Mouse (Mus musculus): ENCODE measurements around the gene Ncf2. TPM values are rescaled to one million over a fixed set of nuclear protein-coding genes. Genes with fewer than 3 reads are reported as not detected.
A peak's percentile ranks its signal among the peaks of the same experiment; 100 is the strongest.

The Ncf2 gene
- 66.1 and 77.5 TPM in 2 replicates for total RNA-seq (2014; fragmentation: Nextera tagmentation)
- total RNA-seq (2017) = 70.4 and 80.7 TPM in 2 replicates
- polyA plus RNA-seq (2012) = 3.5 and 4.7 TPM in 2 replicates

- Histone ChIP-seq H3K9me3 (replicated peaks) (0 out of 2 replicates have a peak, but pooled peaks cover 2% of the 10 kb centered on the region), H3K27me3 (ENCODE audit: insufficient read depth, low read length) (peaks cover 36% of the 10 kb centered on the region), H3K4me1 (ENCODE audit: insufficient read depth, low read depth, low read length) (peaks cover 11% of the 10 kb centered on the region; the same call in 1 of the 2 replicates), H3K4me3 (ENCODE audit: low read depth, low read length) (no peak within 1 kb of the TSS), H3K36me3 (replicated peaks) (no peaks in the 10 kb centered on the region)
- DNase-seq (ENCODE audit: low spot score) = no peak
- TF ChIP-seq GATA2 (IDR thresholded peaks at IDR 0.05; ENCODE audit: borderline replicate concordance, low read depth, low read length) (no peak), GATA1 (IDR thresholded peaks at IDR 0.05; ENCODE audit: borderline replicate concordance, low read length) (no peak), CTCF (IDR thresholded peaks at IDR 0.05; ENCODE audit: low read depth, low read length) (no peak), POLR2AphosphoS5 (IDR thresholded peaks at IDR 0.05; ENCODE audit: insufficient replicate concordance, low read depth, low read length) (no peak), TAL1 (conservative IDR thresholded peaks at IDR 0.05; ENCODE audit: low read depth, low read length) (no peak)
- ATAC-seq (ENCODE audit: extremely low read depth, insufficient number of reproducible peaks, low FRiP score, poor library complexity, severe bottlenecking) = no peak
Observed at GRCm38 (mm10) chr1:152799897-152800296, at the start of gene Ncf2. Gene Ncf2, plus strand, starts transcription at chr1:152800194.

- TF ChIP-seq POLR2AphosphoS5 (IDR thresholded peaks at IDR 0.05; ENCODE audit: insufficient replicate concordance, low read depth, low read length) (no peak), TAL1 (conservative IDR thresholded peaks at IDR 0.05; ENCODE audit: low read depth, low read length) (no peak), GATA2 (IDR thresholded peaks at IDR 0.05; ENCODE audit: borderline replicate concordance, low read depth, low read length) (no peak), GATA1 (IDR thresholded peaks at IDR 0.05; ENCODE audit: borderline replicate concordance, low read length) (no peak), CTCF (IDR thresholded peaks at IDR 0.05; ENCODE audit: low read depth, low read length) (no peak)
- Histone ChIP-seq H3K27me3 (ENCODE audit: insufficient read depth, low read length) (peaks cover 11% of the 10 kb centered on the region; the same call in 1 of the 2 replicates), H3K4me3 (ENCODE audit: low read depth, low read length) (no peak within 1 kb of the TSS), H3K9me3 (replicated peaks) (no peaks in the 10 kb centered on the region), H3K36me3 (replicated peaks) (no peaks in the 10 kb centered on the region), H3K4me1 (ENCODE audit: insufficient read depth, low read depth, low read length) (no peaks in the 10 kb centered on the region)
- ATAC-seq (ENCODE audit: extremely low read depth, insufficient number of reproducible peaks, low FRiP score, poor library complexity, severe bottlenecking) (no peak), DNase-seq (ENCODE audit: low spot score) (no peak)
Observed at GRCm38 (mm10) chr1:152750312-152750965, 49.6 kb upstream of the Ncf2 start, which contains the start of gene Apobec4. Gene Apobec4, plus strand, starts transcription at chr1:152750551.

DNA sequence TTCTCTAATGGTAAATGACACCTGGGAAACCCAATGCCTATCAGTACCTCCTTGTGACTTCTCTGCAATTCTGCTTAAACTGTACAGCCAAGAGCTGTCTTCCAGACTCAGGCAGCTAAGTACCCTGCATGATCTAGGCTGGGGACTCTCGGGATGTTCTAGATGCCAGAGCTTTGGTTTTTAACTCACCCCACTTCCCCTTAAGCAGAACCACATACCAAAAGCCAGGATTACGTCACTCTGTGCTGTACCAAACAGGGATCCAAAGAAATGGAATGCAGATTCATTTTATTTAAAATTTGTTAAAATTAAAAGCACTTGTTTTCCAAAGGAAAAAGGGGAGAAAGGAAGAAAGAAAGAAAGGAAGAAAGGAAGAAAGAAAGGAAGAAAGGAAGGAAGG is 38.2 kb upstream of the Ncf2 start:
- TF ChIP-seq GATA1 (IDR thresholded peaks at IDR 0.05; ENCODE audit: borderline replicate concordance, low read length) = no peak
- no peak for TF ChIP-seq CTCF (IDR thresholded peaks at IDR 0.05; ENCODE audit: low read depth, low read length)
- no peak for TF ChIP-seq TAL1 (conservative IDR thresholded peaks at IDR 0.05; ENCODE audit: low read depth, low read length)
- no peak for TF ChIP-seq GATA2 (IDR thresholded peaks at IDR 0.05; ENCODE audit: borderline replicate concordance, low read depth, low read length)
- no peak for TF ChIP-seq POLR2AphosphoS5 (IDR thresholded peaks at IDR 0.05; ENCODE audit: insufficient replicate concordance, low read depth, low read length)
- no peaks in the 10 kb centered on the region for H3K9me3 ChIP-seq (replicated peaks)
- H3K27me3 ChIP-seq (ENCODE audit: insufficient read depth, low read length) = peaks cover 19% of the 10 kb centered on the region
- no peak overlapping the region for H3K4me3 ChIP-seq (ENCODE audit: low read depth, low read length)
- ATAC-seq (ENCODE audit: extremely low read depth, insufficient number of reproducible peaks, low FRiP score, poor library complexity, severe bottlenecking) = no peak
- no peaks in the 10 kb centered on the region for H3K36me3 ChIP-seq (replicated peaks)
- peaks cover 20% of the 10 kb centered on the region for H3K4me1 ChIP-seq (ENCODE audit: insufficient read depth, low read depth, low read length)
- DNase-seq (ENCODE audit: low spot score) = no peak

- peak; percentile 83 for ATAC-seq (ENCODE audit: extremely low read depth, insufficient number of reproducible peaks, low FRiP score, poor library complexity, severe bottlenecking)
- Histone ChIP-seq H3K27me3 (ENCODE audit: insufficient read depth, low read length) (peaks cover 16% of the 10 kb centered on the region), H3K9me3 (replicated peaks) (no peaks in the 10 kb centered on the region), H3K4me1 (ENCODE audit: insufficient read depth, low read depth, low read length) (peaks cover 34% of the 10 kb centered on the region), H3K36me3 (replicated peaks) (peaks cover 27% of the 10 kb centered on the region), H3K4me3 (ENCODE audit: low read depth, low read length) (peak within 1 kb of the TSS; percentile 92)
- DNase-seq (ENCODE audit: low spot score) = peak; percentile 97
- TF ChIP-seq POLR2AphosphoS5 (IDR thresholded peaks at IDR 0.05; ENCODE audit: insufficient replicate concordance, low read depth, low read length) = no peak
Observed at GRCm38 (mm10) chr1:152766032-152766772, 33.8 kb upstream of the Ncf2 start, which contains the start of the genes Rgl1 and Arpc5. Gene Rgl1, minus strand, starts transcription at chr1:152766351. Gene Arpc5, plus strand, starts transcription at chr1:152766542.

DNA sequence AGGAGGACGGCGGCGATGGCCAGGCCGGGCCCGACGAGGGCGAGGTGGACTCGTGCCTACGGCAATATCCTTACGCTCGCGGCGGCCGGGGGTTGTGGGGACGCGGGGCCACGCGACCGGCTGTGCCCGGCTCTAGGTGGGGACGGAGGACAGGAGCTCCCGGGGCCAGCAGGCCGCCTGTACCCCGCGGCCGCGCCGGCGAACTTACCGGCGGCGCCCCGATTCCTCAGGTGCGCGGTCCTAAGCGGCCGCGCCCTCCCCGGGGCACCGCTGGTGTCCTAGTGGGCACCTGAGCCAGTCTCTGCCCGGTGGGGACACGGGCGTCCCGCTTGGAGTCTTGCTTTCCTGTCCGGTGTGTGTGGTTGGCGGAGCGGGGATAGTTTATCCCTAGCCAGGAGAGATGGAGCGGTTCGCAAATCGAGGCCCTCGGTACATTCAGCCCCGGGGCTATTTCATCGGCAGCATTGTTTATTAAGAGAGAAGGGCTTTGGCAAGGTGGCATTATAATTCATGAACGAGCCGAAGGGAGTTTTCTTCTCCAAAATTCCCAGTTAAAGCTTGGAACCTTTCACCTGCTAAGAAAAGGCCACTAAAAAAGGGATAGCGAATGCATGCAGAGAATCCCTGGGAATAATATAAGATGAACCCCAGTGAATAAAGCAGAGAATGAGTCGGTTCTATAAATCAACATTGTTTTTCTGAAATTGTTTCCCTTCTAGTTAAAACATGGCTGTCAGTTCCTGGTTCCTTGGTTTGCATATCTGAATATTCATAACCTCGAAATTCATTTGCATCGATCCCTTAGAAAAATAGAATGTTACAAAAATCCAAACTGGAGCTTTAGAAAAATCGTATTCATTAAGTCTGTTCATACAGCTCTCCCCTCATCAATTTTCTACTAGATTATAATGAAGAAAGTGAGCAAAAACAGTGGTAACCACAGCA is 32.9 kb upstream of the Ncf2 start:
- H3K4me3 ChIP-seq (ENCODE audit: low read depth, low read length) = peak overlapping the region; percentile 92
- DNase-seq (ENCODE audit: low spot score) (peak; percentile 39), ATAC-seq (ENCODE audit: extremely low read depth, insufficient number of reproducible peaks, low FRiP score, poor library complexity, severe bottlenecking) (no peak)
- H3K4me1 ChIP-seq (ENCODE audit: insufficient read depth, low read depth, low read length) = peaks cover 34% of the 10 kb centered on the region
- peaks cover 16% of the 10 kb centered on the region for H3K27me3 ChIP-seq (ENCODE audit: insufficient read depth, low read length)
- peaks cover 33% of the 10 kb centered on the region for H3K36me3 ChIP-seq (replicated peaks)
- TF ChIP-seq POLR2AphosphoS5 (IDR thresholded peaks at IDR 0.05; ENCODE audit: insufficient replicate concordance, low read depth, low read length) = no peak
- TF ChIP-seq CTCF (IDR thresholded peaks at IDR 0.05; ENCODE audit: low read depth, low read length) = no peak
- TF ChIP-seq GATA1 (IDR thresholded peaks at IDR 0.05; ENCODE audit: borderline replicate concordance, low read length) = no peak
- TF ChIP-seq GATA2 (IDR thresholded peaks at IDR 0.05; ENCODE audit: borderline replicate concordance, low read depth, low read length) = no peak
- TF ChIP-seq TAL1 (conservative IDR thresholded peaks at IDR 0.05; ENCODE audit: low read depth, low read length) = no peak
- H3K9me3 ChIP-seq (replicated peaks) = no peaks in the 10 kb centered on the region

Measured in G1E (cell line).